Mouse (Mus musculus): ENCODE data around the gene Cfap97. TPM values are rescaled to one million over a fixed set of nuclear protein-coding genes. Genes with fewer than 3 reads are reported as not detected.
"Not testable (repeated sequence)": the region's sequence is repeated elsewhere in the genome, so short reads cannot be mapped to it uniquely, and the experiment has no call there.

Gene Cfap97
- total RNA-seq (2021) = 10 to 100 TPM; 23.8 to 24.6 TPM

GRCm38 (mm10) chr8:46151202-46152062 lies at the start of gene Cfap97:
TSS of gene Cfap97 (plus strand) at chr8:46151771.
- peak; percentile 49 to 51 for DNase-seq

DNA sequence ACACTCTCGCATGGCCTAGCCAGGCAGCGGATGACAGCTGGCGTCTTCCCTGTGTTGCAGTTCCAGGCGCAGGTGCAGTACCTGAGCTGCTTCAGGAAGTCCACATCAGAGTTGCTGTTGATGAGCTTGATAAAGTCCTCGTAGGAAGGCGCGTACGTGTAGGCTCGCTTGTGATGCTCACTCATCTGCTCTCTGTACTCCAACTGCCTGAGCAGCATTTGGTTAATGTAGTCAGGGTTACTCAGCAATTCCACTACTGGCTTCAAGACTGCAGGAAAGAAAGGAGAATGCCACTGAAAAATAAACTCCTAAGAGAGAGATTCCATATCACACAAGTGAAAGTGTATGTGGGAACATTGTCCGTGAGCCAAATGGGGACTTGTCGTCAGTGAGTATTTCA lies 48.1 kb upstream of the Cfap97 start:
- no peak for DNase-seq

DNA sequence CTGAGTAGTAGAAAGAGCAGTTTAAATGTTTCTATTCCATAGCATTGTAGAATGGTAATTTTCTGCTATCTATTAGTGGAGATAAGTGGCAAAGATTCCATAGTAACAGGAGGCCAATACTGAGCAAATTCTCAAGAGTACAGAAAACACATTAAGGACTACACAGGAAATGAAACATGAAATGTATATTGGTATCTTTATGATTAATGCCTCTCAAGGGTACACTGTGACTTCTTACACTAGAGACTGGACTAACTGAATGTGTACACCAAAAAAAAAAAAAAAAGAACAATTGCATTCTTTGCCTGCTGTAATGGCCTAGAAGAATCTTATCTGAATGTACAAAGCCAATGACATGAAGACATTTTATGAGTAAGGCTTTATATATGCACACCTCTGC lies 43.9 kb upstream of the Cfap97 start:
- DNase-seq = no peak

GRCm38 (mm10) chr8:46113421-46114170 lies 38.0 kb upstream of the Cfap97 start:
- DNase-seq = not testable (repeated sequence)

GRCm38 (mm10) chr8:46117172-46117571 lies 34.4 kb upstream of the Cfap97 start:
- no peak for DNase-seq

DNA sequence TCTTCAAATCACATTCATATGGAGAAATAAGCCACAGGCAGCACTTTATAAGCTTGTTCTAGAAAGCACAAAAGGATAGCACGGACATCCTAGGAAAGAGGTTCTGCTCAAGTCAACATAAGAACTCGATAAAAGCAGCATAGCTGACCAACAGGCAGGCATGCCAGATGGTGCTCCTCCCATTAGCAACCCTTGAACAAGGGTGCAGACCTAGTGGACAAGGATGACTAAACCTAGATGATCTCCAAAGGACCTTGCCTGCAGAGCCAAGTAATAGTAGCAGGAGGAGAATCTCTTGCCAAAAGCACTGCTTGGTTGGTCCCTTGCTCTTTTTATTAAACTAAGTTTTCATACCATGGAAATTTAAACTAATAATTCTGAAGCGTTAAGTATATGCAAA lies 32.4 kb upstream of the Cfap97 start:
- DNase-seq = no peak

DNA sequence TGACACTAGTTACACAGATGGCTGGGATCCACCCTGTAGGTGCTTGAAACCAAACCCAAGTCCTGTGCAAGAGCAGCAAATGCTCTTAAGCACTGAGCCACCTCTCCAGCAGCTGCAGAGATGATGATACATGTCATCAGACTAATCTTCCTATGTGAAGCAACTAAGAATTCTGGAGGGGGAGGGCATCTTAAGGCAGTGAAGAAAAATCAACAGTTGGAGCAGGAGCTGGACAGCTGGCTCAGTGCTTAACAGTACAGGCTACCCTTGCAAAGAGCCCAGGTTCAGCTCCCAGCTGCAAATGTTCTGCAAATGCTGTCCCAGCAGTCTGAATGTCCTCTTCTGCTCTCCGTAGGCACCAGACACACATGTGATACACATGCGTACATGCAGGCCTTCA lies 29.1 kb upstream of the Cfap97 start:
- DNase-seq = no peak

DNA sequence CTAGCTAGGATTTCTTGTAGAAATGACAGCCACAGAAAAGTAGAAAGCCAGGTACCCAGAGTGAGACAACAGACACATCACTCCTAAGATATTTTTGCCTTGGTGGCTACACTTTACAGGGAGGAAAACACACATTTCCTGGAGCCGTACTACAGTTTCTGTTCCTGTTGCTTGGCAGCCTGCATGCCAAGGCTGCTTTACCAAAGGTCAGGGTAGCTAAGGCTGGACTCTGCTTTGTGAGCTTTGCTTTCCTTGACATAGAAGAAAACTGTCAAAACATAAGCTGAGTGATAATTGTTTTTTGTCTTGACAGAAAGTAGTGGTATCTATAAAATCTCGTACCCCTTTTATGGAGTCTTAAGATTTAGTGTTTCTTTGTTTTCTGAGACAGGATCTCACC lies 21.1 kb upstream of the Cfap97 start:
- no peak for DNase-seq

- not testable (repeated sequence) for DNase-seq
Measured at GRCm38 (mm10) chr8:46135546-46135945, 16.0 kb upstream of the Cfap97 start.

DNA sequence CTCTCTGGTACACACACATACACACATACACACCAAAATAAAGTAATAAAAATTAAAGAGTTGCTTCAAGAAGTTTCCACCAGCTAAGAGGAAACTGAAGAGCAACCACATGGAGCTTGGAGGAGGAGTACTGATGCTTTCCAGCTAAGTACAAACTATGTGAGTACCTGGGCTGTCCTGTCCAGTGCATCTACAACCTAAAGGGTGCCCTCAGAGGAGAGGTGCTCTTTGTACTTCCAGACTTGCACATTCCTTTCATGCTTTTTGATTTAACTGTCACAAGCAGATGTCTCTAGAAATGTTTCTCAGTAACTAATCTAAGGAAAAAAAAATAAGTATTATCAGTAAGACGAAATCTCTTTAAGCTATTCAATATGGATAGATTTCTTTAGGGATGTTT lies 14.2 kb upstream of the Cfap97 start:
- DNase-seq = no peak

- DNase-seq = no peak
Measured at GRCm38 (mm10) chr8:46137843-46138596, 13.6 kb upstream of the Cfap97 start.

GRCm38 (mm10) chr8:46140376-46141120 lies 11.0 kb upstream of the Cfap97 start:
- DNase-seq = no peak

DNA sequence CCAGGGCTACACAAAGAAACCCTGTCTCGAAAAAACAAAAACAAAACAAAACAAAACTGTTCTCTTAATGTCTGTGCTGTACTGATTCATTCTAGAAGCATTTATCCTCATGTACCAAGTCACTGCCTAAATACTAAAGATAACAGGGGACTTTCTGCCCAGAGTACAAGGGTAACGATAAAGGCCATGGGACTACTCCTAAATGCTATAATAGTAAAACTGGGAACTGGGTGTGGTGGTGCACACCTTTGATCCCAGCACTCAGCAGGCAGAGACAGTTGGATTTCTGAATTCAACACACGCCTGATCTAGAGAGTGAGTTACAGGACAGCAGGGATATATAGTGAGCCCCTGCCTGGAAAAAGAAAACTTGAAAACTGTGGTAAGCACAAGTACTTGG lies 9.9 kb upstream of the Cfap97 start:
- DNase-seq = no peak

- no peak for DNase-seq
Measured at GRCm38 (mm10) chr8:46142498-46143081, 9.0 kb upstream of the Cfap97 start.

DNA sequence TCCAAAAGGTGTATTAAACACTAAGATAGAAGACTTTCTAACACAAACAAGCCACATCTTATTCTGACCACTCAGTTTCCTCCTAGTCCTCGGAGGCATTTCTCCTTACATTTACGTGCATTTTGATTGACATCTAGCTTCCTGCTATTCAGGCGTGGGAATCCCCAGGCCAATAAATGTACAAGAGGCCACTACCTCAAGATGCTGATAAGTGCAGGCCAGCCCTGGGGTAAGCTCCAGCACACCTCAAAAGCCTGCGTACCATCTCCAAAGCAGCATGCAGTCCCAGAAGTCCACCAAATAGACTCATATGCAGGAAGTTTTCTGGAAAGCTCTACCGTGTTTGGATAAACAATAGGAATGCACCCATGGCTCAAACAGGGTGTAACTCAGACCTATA lies 8.1 kb upstream of the Cfap97 start:
- no peak for DNase-seq

- DNase-seq = no peak
Measured at GRCm38 (mm10) chr8:46143924-46144323, 7.6 kb upstream of the Cfap97 start.

GRCm38 (mm10) chr8:46146173-46146572 lies 5.4 kb upstream of the Cfap97 start:
- no peak for DNase-seq

- no peak for DNase-seq
Measured at GRCm38 (mm10) chr8:46149306-46149705, 2.3 kb upstream of the Cfap97 start.

GRCm38 (mm10) chr8:46149782-46150181 lies 1.8 kb upstream of the Cfap97 start:
- no peak for DNase-seq

DNA sequence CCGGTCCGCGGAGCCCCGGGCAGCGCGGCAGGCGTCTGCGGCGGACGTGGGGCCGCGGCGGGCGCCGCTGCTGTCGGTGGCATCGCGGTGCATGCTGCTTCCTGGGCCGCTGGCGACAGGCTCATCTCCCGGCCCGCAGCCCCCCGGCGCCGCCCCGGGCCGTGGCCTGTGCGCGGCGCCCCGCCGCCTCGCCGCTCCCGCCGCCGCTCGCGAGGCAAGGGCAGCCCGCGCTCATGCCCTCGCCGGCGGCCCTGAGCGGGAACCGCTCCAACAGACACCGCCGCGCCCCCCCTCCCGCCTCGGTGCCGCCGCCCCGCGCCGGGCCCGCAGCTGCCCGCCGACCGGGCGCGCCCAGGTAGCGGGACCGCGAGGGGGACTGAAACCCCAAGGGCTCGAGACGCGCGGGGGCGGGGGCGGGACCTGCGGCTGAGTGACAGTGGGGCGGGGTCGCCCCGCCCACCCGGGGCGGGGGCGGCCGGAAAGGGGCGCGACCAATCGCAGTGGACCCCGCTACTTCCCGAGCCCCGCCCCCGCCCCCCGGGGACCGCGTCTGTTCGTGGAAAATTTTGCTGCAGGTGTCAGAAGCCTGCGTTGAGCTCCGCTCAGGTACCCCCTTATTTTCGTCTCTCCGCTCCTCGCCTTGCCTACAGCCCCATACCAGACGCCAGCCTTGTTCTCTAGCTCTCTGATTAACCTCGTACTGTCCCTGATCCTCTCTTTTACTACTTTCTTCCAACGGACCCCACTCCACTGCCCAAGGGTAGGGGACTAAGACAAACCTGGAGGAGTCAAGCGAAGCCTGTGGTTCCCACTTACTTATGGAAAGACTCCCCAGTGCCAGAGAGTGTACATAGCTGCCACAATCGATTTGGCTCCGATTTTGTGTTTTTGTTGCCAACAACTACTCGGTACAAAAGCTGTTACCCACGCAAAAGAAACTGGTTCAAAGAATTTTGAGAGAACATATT lies 777 bp downstream of the Cfap97 start, which contains the start of gene Snx25:
Gene Snx25 (minus strand): TSS at position 96 of the 968 bp plus-strand sequence.
- DNase-seq = peak; percentile 81 to 85
